Mouse (Mus musculus): ENCODE results near the gene Sf3b4.
"Not testable (repeated sequence)": the region's sequence is repeated elsewhere in the genome, so short reads cannot be mapped to it uniquely, and the experiment has no call there.

The Sf3b4 gene

GRCm38 (mm10) chr3:96220131-96220764, 48.1 kb downstream of the Sf3b4 start:
- DNase-seq (ENCODE audit: low spot score), result not testable (repeated sequence)

- peak; percentile 91 for DNase-seq (ENCODE audit: low spot score)
Measured at GRCm38 (mm10) chr3:96220765-96221639, 48.9 kb downstream of the Sf3b4 start, which contains the start of the genes Hist2h2ac and Hist2h2be. TSS of gene Hist2h2ac (minus strand) at chr3:96220880. TSS of gene Hist2h2be (plus strand) at chr3:96221119.

GRCm38 (mm10) chr3:96221640-96222038, 49.5 kb downstream of the Sf3b4 start:
- no peak for DNase-seq (ENCODE audit: low spot score)

- DNase-seq (ENCODE audit: low spot score), result no peak
Measured at GRCm38 (mm10) chr3:96222774-96223173, 50.6 kb downstream of the Sf3b4 start.

- DNase-seq (ENCODE audit: low spot score), result no peak
Measured at GRCm38 (mm10) chr3:96225421-96225820, 53.3 kb downstream of the Sf3b4 start.

Data from layer of hippocampus, adult 11-12 months (tissue).